Mouse (Mus musculus): ENCODE measurements at regions not wholly inside any gene's neighbourhood (a gene's known extent, or its start where the extent isn't known, plus 50 kb on each side); places are given as distances from the start of the nearest gene placed in this dataset.
A peak's percentile ranks its signal among the peaks of the same experiment; 100 is the strongest.

- no peak for DNase-seq
Observed at GRCm38 (mm10) chr6:67186537-67187274, 51.3 kb upstream of the Serbp1 start.

DNA sequence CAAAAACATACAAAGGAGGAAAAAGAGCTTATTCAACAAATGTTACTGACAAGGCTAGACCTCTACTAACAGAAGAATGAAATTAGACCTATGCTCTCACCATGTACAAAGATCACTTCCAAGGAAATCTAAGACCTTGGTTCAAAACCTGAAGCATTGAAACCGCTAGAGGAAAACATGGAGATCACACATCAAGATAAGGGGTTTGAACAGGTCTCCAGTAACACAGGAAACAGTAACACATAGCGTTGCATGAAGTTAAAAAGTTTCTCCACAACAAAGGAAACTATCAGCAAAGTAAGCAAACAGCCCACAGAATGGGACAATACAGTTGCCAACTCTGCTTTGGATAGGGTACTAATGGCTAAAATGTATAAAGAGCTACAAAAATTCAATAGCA, 53.3 kb upstream of the Serbp1 start:
- DNase-seq = no peak

DNA sequence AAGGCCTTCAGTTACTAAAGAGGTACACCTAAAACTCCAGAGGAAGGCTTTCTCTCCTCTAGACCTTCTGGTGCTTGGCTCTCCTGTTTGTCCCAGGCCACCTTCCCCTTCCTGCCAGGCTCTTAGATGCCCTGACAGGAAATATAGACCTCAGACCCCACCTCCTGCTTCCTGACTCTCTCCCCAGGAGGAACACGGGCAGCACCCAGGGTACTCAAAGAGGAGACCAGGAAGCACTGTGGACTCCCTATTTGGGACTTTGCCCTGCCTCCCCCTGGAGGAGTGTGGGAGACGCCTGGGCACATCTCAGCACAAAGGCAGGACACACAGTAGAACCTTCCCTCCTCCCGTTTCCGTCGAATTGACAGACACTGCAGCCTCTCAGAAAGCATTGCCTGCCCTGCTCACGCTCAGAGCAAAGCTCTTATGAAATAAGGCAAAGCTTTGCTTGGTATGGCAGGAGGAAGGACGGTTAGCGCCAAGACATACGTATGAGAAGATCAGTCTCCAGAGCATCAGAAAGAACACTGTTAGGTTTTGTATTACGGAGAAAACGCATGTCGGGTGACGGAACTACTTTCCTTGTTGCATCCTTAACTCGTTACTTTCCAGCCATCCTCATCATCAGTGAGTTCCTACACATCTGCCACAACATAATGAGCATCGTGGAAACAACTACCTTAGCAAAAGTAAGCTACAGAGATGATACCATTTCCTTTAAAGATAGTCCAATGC, 54.3 kb upstream of the Serbp1 start:
- DNase-seq = no peak

DNA sequence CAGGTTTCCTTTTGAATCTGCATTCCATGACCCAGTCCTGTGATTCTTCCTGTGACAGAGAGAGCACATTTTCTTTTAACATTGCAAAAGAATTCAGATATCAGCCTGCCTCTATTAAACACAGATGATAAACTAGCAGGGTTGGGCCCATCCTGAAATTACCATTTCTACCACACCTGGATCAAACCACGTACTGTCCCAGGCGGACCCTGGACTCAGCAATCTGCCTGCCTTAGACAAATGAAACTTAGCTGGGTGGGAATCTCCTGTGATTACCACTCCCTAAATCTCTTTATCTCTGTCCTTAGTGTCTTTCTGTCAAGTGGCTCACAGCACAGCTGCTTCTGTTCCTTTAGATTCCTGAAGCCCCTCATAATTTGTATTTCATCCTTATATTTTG, 55.5 kb upstream of the Serbp1 start:
- no peak for DNase-seq

DNA sequence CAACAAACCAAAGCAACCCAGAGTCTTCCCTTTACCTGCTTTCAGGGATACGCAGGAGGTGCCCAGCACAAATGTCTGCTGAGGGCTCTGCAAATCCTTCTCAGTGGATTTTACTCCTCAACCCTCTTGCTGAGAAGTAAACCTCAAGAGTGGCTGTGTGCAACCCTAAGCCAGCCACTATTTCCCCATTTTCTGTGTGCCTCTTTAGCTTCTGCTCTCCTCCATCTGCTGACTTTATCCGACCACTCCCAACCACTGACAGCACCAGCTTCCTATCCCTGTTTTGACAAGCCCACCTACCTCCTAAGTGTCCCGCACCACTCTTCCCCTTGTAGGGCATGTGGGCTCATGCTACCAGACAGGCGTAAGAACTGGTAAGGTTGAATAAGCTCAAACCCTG, 56.5 kb upstream of the Serbp1 start:
- no peak for DNase-seq

DNA sequence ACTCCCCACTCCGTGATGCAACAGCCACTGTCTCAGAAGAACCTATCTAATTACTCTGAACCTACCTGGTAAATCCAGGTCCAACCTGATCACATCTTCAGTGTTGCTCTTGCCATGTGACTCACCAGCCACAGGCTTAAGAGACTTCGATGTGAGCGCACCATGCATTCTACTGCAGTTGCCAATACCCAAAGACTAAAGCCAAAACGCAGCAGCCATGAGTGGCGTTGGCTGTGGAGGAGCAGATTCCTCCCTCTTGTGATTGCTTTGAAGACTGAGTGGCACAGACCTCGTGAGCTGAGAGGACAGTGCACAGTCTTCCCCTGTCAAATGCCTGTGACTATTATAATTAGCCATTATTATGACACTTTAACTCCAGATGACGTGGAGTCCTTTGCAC, 58.6 kb upstream of the Serbp1 start:
- no peak for DNase-seq

- DNase-seq = no peak
Observed at GRCm38 (mm10) chr6:67178531-67178930, 59.4 kb upstream of the Serbp1 start.

- DNase-seq = peak; percentile 82
Observed at GRCm38 (mm10) chr6:67178101-67178500, 59.9 kb upstream of the Serbp1 start.

DNA sequence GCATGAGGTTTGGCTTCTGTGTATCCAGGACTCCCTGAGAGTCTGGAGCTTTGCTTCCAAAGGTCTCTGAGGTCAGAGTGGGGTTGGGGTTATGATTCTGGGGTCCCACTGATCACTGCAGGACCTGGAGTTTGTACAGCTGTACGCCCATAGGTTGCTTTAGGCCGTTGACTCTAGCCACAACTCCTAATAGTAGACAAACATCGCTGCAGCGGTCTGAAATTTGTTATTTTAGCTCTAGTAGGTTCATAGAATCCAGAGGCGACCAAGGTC, 67.4 kb upstream of the Serbp1 start:
- DNase-seq = no peak

GRCm38 (mm10) chr6:67169873-67170673, 67.9 kb upstream of the Serbp1 start:
- peak; percentile 62 for DNase-seq

GRCm38 (mm10) chr6:67168803-67169202, 69.2 kb upstream of the Serbp1 start:
- no peak for DNase-seq

DNA sequence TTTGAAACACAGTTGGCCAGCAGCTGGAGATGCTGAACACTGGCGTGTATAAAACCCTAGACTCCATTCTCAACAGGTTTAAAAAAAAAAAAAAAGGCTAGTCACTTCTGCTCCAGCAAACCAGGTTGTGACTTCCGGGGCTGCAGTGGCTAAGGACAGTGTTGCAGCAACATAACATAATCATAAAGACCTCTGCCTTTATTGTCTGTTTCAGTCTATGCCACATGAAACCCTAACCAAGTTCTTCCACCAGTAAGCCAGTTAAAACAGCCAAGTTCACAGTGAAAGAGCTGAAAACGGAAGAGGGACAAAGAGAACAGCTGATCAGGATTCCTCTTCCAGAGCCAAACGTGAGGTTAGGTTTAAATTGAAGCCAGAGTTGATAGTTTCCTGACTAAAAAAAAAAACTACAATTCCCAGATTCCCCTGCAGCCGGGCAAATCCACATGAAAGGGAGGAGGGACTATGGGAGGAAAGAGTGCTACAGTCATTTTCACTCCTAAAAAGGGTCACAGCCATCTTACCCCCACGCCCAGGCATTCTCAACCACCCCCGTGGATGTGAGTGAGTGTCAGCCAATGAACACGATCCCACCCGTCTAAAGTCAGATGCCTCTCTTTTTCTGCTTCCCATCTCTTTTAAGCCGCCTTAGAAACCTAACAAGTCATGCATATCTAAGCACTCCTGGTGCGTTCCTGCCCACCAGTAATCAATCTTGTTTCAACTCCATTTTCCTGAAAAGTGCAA, 69.8 kb upstream of the Serbp1 start:
- peak; percentile 32 for DNase-seq

GRCm38 (mm10) chr6:67165091-67165490, 72.9 kb upstream of the Serbp1 start:
- no peak for DNase-seq

DNA sequence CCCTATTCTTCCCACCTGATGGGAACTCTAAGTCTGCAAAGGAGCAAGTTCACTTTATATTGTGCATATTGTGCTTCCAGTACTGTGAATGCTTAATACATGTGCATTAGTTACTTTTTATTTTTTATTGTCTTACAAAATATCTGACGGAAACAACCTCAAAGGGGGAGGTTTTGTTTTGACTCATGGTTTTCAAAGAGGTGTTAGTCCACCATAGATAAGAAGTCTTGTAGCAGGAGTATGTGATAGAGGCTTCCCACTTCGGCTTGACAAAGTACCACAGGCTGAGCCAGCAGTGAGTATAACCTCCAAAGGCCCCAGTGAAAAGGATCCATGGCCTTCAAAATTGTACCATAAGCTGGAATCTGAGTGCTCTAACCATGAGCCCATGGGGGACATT, 74.0 kb upstream of the Serbp1 start:
- no peak for DNase-seq

DNA sequence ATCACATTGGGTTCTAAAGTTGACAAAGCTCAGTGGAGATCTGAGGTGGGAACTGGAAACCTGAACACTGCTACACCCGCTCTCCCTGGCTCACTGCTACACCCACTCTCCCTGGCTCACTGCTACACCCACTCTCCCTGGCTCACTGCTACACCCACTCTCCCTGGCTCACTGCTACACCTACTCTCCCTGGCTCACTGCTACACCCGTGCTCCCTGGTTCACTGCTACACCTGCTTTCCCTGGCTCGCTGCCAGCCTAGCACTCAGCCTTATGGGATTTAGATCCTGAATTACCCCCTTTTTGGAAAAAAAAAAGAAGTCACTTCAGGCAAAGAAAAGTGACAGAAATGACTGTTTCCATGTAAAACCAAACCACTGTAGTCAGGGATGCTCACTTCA, 75.2 kb upstream of the Serbp1 start:
- DNase-seq = no peak

DNA sequence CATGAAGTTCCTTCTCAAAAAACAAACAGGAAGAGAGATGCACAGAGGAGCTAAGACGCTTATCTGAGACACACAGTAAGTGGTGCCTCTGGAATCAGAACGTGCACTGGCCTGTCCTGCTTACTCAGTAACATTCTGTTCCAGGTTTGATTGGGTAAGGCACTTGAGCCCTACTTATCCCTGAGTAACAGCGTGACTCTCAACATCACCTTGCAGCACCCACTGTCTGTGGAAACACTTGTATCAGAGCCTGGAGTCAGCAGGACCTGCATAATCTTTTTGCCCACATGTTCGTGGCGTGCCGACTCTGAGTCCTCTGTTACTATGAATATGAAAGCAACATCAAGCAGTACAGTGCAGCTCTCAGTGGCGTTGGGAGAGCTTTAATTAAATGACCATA, 76.4 kb upstream of the Serbp1 start:
- no peak for DNase-seq

DNA sequence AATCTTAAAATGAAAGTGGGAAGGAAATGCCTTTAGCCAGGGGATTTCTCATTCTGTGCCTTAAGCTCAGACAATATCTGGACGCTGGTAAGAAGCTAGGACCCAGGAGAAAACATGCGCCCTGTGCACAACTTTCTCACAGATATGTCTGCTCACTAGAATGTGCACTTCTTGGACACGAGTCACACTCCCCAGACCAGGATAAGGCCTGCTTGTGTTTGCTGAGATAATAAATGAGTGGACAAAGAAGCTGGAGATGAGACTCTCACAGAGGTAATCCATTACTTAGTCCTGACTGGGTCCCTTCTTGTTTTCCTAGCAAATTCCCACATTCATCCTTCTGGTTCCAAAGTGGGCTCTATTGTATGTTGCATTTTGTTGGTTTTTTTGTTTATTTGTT, 77.4 kb upstream of the Serbp1 start:
- no peak for DNase-seq

GRCm38 (mm10) chr6:67159726-67160523, 78.1 kb upstream of the Serbp1 start:
- DNase-seq = no peak

- no peak for DNase-seq
Observed at GRCm38 (mm10) chr6:67159224-67159623, 78.8 kb upstream of the Serbp1 start.

DNA sequence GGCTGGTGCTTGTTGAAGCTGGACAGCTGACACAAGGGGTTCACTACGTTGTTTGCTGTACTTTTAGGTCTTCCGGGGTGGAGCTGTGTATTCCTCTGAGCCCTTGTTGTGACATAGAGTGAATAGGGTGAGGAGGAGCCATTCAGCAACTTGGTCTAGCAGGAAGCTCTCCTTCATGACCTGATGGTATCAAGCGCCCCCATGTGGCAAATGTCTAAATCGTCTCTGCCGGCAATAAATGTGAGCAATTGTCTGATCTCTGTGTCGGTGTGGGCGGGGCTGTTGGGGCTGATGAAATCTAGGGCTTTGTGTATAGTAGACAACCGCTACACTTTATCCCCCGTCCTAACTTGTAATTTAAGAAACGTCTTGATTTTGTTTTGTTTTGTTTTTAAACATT, 79.2 kb upstream of the Serbp1 start:
- DNase-seq = peak; percentile 93

GRCm38 (mm10) chr6:67152845-67153468, 85.0 kb upstream of the Serbp1 start:
- DNase-seq = no peak

GRCm38 (mm10) chr6:67151515-67151914, 86.5 kb upstream of the Serbp1 start:
- DNase-seq = no peak

Measured in heart, postnatal 4 days (tissue).